Mouse (Mus musculus): ENCODE measurements around the gene Zfp691. TPM values are rescaled to one million over a fixed set of nuclear protein-coding genes. Genes with fewer than 3 reads are reported as not detected.

Zfp691 gene
- polyA plus RNA-seq, 1 experiment from 2014 or later = 8.5 TPM

DNA sequence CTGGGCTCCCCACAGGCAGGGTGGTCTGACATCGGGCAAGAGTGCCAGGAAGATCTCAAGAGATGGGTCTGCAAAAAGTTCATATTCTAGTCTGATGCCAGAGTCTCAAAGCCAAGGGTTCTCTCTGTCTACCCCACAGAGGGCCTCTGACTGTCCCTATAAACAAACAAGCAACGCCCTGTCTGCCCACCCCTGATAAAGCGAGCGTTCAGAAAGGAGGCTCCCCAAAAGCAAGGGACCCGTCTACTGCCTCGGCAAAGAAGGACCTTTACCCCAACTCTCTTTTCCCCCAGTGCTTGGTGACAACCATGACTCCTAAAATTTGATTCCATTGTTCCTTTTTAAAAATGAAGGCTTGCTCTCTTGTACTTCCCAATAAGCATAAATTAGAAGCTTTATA lies 15.9 kb upstream of the Zfp691 start, which contains the start of gene Ermap:
TSS of gene Ermap (minus strand) at position 148 of the 400 bp plus-strand sequence.
- Histone ChIP-seq H3K9me3 (no peaks in the 10 kb centered on the region), H3K36me3 (no peaks in the 10 kb centered on the region), H3K9ac (no peak within 1 kb of the TSS), H3K4me3 (no peak within 1 kb of the TSS), H3K27me3 (0 out of 2 replicates have a peak, but pooled peaks cover 7% of the 10 kb centered on the region), H3K27ac (no peak within 1 kb of the TSS), H3K4me1 (no peaks in the 10 kb centered on the region), H3K4me2 (no peak within 1 kb of the TSS)
- 72% methylated on average over 6 of the region's 6 CpGs for WGBS
- no peak for ATAC-seq (ENCODE audit: insufficient number of reproducible peaks, insufficient read depth, low FRiP score, low TSS enrichment, low read depth)

DNA sequence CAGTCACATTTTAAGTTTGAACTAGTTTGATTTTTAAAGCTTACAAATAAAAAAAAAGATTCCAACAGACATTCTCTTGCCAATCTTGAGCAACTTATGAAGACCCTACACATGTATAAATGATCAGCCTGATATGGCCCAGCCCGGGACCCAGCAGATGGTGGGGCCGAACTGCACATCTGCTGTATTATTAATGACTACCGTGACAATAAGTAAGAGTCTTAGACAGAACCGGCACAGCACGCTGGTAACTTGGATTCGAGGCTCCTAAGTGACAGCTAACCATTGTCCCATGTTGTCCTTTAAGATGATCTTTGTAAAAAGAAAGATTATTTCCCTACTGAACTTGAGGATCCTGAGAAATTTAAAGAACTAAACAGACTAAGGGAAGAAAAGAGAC lies 15.4 kb upstream of the Zfp691 start:
- no peaks in the 10 kb centered on the region for H3K36me3 ChIP-seq
- no peak overlapping the region for H3K9ac ChIP-seq
- H3K27ac ChIP-seq = no peak overlapping the region
- ATAC-seq (ENCODE audit: insufficient number of reproducible peaks, insufficient read depth, low FRiP score, low TSS enrichment, low read depth) = no peak
- H3K4me2 ChIP-seq = no peak overlapping the region
- 77% methylated on average over 6 of the region's 6 CpGs for WGBS
- H3K27me3 ChIP-seq = 0 out of 2 replicates have a peak, but pooled peaks cover 7% of the 10 kb centered on the region
- no peaks in the 10 kb centered on the region for H3K4me1 ChIP-seq
- no peak overlapping the region for H3K4me3 ChIP-seq
- no peaks in the 10 kb centered on the region for H3K9me3 ChIP-seq

DNA sequence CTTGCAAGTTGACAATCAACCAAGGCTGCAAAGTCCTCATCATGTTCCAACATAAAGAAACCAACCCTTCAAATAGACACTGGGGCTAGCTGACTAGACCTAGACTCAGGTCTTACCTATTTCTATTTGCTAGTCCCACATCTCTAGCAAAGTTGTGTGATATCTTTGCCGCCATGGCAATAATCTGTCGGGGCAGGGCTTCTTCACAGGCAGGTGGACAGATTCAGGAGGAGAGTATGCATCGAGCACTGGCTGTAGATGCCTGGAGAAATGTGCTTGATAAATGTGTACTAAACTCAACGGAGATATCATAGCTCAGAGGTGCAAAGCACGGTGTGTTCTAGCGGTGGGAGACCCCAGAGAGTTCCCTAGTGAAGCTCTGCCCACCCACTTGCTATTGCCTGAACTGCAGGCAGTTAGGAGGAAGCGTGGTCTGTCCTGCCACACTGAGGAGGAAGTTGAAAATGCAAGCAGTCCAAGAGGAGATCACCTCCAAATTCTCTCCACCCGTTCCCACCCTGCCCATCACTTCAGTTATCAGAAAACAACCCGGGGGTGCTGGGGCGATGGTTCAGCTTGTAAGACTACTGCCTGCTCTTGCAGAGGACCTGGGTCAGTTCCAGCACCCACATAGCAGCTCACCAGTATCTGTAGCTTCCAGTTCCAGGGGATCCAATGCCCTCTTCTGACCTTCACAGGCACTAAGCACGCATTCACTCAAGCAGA lies 14.2 kb upstream of the Zfp691 start:
- WGBS = 53% methylated on average over 11 of the region's 11 CpGs
- no peak overlapping the region for H3K4me2 ChIP-seq
- 0 out of 2 replicates have a peak, but pooled peaks cover 7% of the 10 kb centered on the region for H3K27me3 ChIP-seq
- H3K9me3 ChIP-seq = no peaks in the 10 kb centered on the region
- no peaks in the 10 kb centered on the region for H3K4me1 ChIP-seq
- no peak for ATAC-seq (ENCODE audit: insufficient number of reproducible peaks, insufficient read depth, low FRiP score, low TSS enrichment, low read depth)
- no peak overlapping the region for H3K4me3 ChIP-seq
- no peak overlapping the region for H3K9ac ChIP-seq
- no peak overlapping the region for H3K27ac ChIP-seq
- H3K36me3 ChIP-seq = no peaks in the 10 kb centered on the region

DNA sequence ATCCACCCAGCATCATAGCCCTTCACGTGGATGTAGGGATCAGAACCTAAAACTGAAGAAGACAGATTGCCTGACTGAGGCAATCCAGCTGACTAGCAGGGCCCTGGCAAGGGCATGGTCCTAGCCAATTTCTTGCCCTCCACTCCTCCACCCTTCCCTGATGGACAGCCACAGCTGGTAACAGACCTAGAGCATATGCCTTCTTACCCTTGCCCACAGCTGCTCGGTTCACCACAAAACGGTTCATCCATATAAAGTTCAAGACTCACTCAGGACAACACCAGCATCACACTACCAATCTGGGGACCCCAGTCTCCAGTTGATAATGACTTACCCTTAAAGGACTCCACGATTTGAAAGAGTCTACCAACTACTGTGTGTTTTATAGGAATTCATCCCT lies 11.8 kb upstream of the Zfp691 start:
- 85% methylated on average over 4 of the region's 4 CpGs for WGBS

DNA sequence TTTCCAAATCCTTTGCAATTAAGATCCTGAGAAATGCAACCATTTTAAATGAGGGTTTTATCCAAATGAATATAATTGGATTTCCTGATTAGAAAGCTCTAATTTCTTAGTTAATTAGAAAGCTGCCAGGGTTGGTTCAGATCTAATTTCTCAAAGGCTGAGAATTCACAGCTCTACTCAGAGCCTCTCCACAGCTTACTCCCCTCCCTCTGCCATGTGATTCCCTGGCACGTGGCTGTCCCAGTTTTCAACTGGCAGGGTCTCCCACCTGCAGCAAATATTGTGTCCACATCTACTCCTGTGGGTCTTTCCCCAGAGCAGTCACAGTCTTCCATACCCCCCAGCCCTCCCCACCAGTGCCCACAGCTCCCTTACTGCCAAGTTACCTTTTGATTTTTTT lies 9.5 kb upstream of the Zfp691 start:
- Histone ChIP-seq H3K27me3 (0 out of 2 replicates have a peak, but pooled peaks cover 6% of the 10 kb centered on the region), H3K4me2 (no peak overlapping the region), H3K4me3 (no peak overlapping the region), H3K4me1 (no peaks in the 10 kb centered on the region), H3K9me3 (no peaks in the 10 kb centered on the region), H3K9ac (no peak overlapping the region), H3K36me3 (no peaks in the 10 kb centered on the region), H3K27ac (no peak overlapping the region)
- ATAC-seq (ENCODE audit: insufficient number of reproducible peaks, insufficient read depth, low FRiP score, low TSS enrichment, low read depth) = no peak
- WGBS = 44% methylated on average over 1 of the region's 1 CpGs

More for the DNA sequence above, 11.8 kb upstream of the Zfp691 start:
- Histone ChIP-seq H3K9me3 (no peaks in the 10 kb centered on the region), H3K4me2 (no peak overlapping the region), H3K36me3 (no peaks in the 10 kb centered on the region), H3K9ac (no peak overlapping the region), H3K27me3 (0 out of 2 replicates have a peak, but pooled peaks cover 7% of the 10 kb centered on the region), H3K27ac (no peak overlapping the region), H3K4me1 (no peaks in the 10 kb centered on the region), H3K4me3 (no peak overlapping the region)
- no peak for ATAC-seq (ENCODE audit: insufficient number of reproducible peaks, insufficient read depth, low FRiP score, low TSS enrichment, low read depth)

DNA sequence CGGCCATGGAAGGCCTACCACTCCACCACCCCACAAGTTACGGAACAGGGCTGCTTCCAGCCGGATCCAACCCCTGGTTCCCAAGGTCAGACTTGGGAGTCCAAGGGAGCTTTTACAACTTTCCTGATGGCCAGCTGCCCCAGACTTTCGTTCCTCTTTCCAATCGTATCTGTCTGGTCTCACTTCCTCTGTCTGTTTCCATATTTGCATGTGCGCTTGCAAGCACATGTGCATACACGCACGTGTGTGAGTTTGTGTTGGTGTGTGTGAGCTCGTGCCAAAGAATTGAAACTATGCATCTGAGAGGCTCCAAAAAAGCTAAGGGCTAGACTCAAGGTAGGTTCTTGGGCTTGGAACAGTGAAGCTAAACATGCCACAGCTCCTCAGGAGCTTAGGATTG lies 7.5 kb upstream of the Zfp691 start:
- H3K27me3 ChIP-seq = no peaks in the 10 kb centered on the region

DNA sequence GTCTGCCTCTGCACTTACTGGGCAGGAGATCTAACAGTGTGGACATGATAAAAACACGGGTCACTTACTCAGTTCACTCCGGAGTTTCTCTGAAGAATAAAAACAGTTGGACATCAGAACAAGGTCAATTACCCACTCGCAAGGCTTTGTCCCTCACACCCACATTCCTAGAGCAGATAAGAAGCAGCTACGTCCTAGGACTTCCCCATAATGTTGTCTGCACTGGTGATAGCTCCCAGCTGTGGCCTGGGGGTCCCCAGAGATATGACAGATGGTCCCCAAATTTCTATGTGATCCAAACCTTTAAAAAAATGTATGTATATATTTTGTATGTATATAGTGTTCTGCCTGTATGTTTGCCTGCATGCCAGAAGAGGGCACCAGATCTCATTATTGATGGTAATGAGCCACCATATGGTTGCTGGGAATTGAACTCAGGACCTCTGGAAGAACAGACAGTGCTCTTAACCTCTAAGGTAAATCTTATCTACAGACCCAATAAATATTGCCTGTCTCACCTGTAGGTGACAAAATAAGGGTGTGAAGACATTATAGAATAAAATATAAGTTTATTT lies 6.2 kb upstream of the Zfp691 start:
- 70% methylated on average over 4 of the region's 4 CpGs for WGBS
- no peak overlapping the region for H3K27ac ChIP-seq
- no peaks in the 10 kb centered on the region for H3K9me3 ChIP-seq
- no peak overlapping the region for H3K9ac ChIP-seq
- H3K4me2 ChIP-seq = no peak overlapping the region
- H3K4me1 ChIP-seq = no peaks in the 10 kb centered on the region
- no peak overlapping the region for H3K4me3 ChIP-seq
- H3K27me3 ChIP-seq = no peaks in the 10 kb centered on the region
- ATAC-seq (ENCODE audit: insufficient number of reproducible peaks, insufficient read depth, low FRiP score, low TSS enrichment, low read depth) = no peak
- H3K36me3 ChIP-seq = no peaks in the 10 kb centered on the region

More for the DNA sequence above, 7.5 kb upstream of the Zfp691 start:
- Histone ChIP-seq H3K4me1 (no peaks in the 10 kb centered on the region), H3K27ac (no peak overlapping the region), H3K36me3 (no peaks in the 10 kb centered on the region), H3K4me2 (no peak overlapping the region), H3K4me3 (no peak overlapping the region), H3K9ac (no peak overlapping the region), H3K9me3 (no peaks in the 10 kb centered on the region)
- WGBS = 85% methylated on average over 9 of the region's 9 CpGs
- no peak for ATAC-seq (ENCODE audit: insufficient number of reproducible peaks, insufficient read depth, low FRiP score, low TSS enrichment, low read depth)

DNA sequence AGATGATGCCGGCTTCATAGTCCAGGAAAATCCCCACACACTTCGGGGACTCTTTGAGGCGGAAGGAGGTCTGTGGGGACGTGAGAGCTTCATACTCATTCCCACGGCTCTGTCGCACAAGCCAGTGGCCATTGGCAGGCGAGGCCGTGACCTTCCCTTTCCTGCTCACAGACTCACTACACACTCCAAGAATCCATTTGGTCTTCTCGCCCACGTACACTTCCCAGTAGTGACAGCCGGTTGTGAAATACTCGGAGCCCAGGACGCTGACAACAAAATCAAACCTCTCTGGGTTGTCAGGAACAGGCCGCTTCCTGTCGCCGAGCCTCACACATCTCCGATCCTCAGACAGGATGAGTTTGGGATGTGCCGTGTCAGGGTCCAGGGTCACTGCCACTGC lies 4.3 kb upstream of the Zfp691 start:
- 77% methylated on average over 18 of the region's 18 CpGs for WGBS

DNA sequence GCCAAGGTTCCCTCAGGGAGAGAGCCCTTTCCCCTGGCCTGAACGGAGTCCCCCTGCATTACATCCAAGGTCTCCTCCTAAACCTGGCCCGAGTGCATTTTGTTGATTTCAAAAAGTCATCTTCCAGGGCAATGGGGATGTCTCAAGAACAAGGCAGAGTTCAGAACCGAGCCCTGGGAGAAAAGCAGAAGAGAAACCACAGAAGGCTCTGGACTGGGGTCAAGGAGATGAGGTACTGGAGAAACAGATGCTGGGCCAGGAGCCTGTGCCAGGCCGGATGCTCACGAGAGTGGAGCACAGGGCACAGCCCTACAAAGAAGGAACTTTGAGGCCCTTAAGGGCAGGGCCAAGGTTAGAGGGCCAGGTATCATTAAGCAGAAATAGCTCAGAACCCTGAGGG lies 3.7 kb upstream of the Zfp691 start:
- H3K27me3 ChIP-seq = no peaks in the 10 kb centered on the region
- no peak overlapping the region for H3K4me3 ChIP-seq
- H3K9me3 ChIP-seq = no peaks in the 10 kb centered on the region
- H3K4me1 ChIP-seq = peaks cover 6% of the 10 kb centered on the region
- ATAC-seq (ENCODE audit: insufficient number of reproducible peaks, insufficient read depth, low FRiP score, low TSS enrichment, low read depth) = no peak
- H3K27ac ChIP-seq = no peak overlapping the region
- H3K9ac ChIP-seq = no peak overlapping the region
- 65% methylated on average over 5 of the region's 5 CpGs for WGBS
- H3K36me3 ChIP-seq = no peaks in the 10 kb centered on the region
- no peak overlapping the region for H3K4me2 ChIP-seq

More for the DNA sequence above, 4.3 kb upstream of the Zfp691 start:
- ATAC-seq (ENCODE audit: insufficient number of reproducible peaks, insufficient read depth, low FRiP score, low TSS enrichment, low read depth) = no peak
- no peak overlapping the region for H3K4me2 ChIP-seq
- H3K27me3 ChIP-seq = no peaks in the 10 kb centered on the region
- H3K4me1 ChIP-seq = no peaks in the 10 kb centered on the region; the same call in 1 of the 2 replicates
- no peak overlapping the region for H3K4me3 ChIP-seq
- no peak overlapping the region for H3K9ac ChIP-seq
- H3K27ac ChIP-seq = no peak overlapping the region
- H3K9me3 ChIP-seq = no peaks in the 10 kb centered on the region
- no peaks in the 10 kb centered on the region for H3K36me3 ChIP-seq

DNA sequence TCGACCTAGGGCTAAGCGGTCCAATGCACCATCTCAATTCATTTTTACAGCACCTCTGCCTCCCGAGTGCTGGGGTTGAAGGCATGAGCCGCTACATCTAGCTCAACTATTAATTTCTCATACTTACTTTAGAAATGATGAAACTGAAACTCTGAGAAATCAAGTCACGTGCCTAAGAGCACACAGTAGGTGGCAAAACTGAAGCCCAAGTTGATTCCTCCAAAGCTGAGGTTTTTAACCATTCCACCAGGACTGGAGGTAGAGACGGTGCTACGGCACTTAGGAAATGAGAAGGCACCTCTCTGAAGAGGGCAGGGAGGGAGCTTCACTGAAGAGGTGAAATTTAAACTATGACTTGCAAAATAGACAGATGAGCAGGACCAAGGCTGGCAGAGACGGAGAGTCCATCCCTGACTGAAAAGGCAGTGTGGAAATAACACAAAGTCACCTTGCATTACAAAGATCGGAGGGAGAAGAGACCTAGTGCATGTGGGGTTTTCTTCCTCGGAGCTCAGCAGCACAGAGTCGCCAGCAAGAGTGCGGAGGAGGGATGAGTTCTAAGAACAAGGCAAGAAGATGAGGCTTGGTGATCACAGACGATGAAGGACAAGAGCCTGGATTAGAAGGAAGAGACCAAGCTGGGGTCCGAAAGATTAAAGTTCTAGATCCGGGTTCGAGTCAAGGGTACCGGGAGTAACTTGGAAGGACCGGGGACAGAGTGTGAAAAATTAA lies 910 bp downstream of the Zfp691 start:
- H3K36me3 ChIP-seq = peaks cover 35% of the 10 kb centered on the region
- peak overlapping the region; percentile 79 for H3K4me2 ChIP-seq
- 41% methylated on average over 18 of the region's 18 CpGs for WGBS
- H3K9ac ChIP-seq = peak overlapping the region; percentile 88
- no peaks in the 10 kb centered on the region for H3K9me3 ChIP-seq
- H3K4me3 ChIP-seq = peak overlapping the region; percentile 80
- no peaks in the 10 kb centered on the region for H3K27me3 ChIP-seq
- no peak for ATAC-seq (ENCODE audit: insufficient number of reproducible peaks, insufficient read depth, low FRiP score, low TSS enrichment, low read depth)
- peaks cover 18% of the 10 kb centered on the region for H3K4me1 ChIP-seq
- H3K27ac ChIP-seq = no peak overlapping the region

DNA sequence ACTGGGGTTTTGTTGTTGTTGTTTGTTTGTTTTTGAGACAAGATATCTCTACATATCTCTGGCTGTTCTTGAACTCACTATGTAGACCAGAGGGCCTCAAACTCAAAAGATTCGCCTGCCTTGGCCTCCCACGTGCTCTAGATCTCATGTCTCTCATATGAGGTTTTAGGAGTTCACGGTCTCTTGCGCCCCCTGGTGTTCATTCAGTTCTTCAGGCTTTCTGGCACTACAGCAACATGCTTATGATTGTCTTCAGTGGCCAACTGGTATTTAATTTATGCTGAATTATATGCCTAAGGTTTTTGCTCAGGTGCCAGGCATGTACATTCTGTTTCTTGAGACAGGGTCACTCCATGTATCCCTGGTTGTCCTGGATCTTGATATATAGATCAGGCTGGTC lies 6.3 kb downstream of the Zfp691 start:
- Histone ChIP-seq H3K9ac (no peak overlapping the region), H3K27ac (no peak overlapping the region), H3K9me3 (no peaks in the 10 kb centered on the region), H3K4me1 (peaks cover 12% of the 10 kb centered on the region), H3K4me3 (no peak overlapping the region), H3K27me3 (no peaks in the 10 kb centered on the region), H3K4me2 (no peak overlapping the region), H3K36me3 (peaks cover 36% of the 10 kb centered on the region)
- ATAC-seq (ENCODE audit: insufficient number of reproducible peaks, insufficient read depth, low FRiP score, low TSS enrichment, low read depth) = no peak
- WGBS = 3% methylated on average over 4 of the region's 4 CpGs
